ENCODE assay signal across 10 mouse cellular contexts in genomic region chr17:5642918-5643721, GRCm38 (mm10).
DNase-seq lines count a peak whose midpoint lies in the region; ATAC-seq and TF ChIP-seq lines count a peak whose summit lies in the region.
"Had no signal": no experiment of that assay in that cellular context is flagged by ENCODE, and none has a peak within 500 bp of the region (broad histone marks: within the 10 kb centered on the region; RNA-seq: fewer than 3 reads in every experiment).

No protein-coding gene starts in this region.

- TF ChIP-seq EP300 in liver, postnatal 0 days (IDR thresholded peaks at IDR 0.05; ENCODE audit: low read depth): no peak

- no peak for DNase-seq in hindbrain, embryonic 11.5 days (ENCODE audit: low spot score)
- DNase-seq in frontal cortex, adult 2 months (ENCODE audit: extremely low spot score in 1 of 2, low spot score in 1 of 2): peak; percentile 86 to 91
- peak; percentile 68 for DNase-seq in left cerebral cortex, adult 11 months (ENCODE audit: low spot score)
- DNase-seq in retina, postnatal 1 day: peak; percentile 68
- DNase-seq in kidney, adult 11 months: no peak
- no peak for DNase-seq in liver, postnatal 0 days
- DNase-seq: heart, adult 11 months had no signal

- ATAC-seq in hindbrain, embryonic 15.5 days (ENCODE audit: low FRiP score, low read depth): peak; percentile 59
- ATAC-seq in hindbrain, embryonic 11.5 days (ENCODE audit: low FRiP score): no peak
- ATAC-seq in megakaryocyte progenitor cell, adult 5-6 weeks (replicated peaks; ENCODE audit: poor library complexity): no peak
- ATAC-seq in liver, postnatal 0 days: no peak

- 69% methylated on average over 15 of the region's 15 CpGs for WGBS in hindbrain, embryonic 15.5 days
- WGBS in hindbrain, embryonic 11.5 days: 86% methylated on average over 15 of the region's 15 CpGs
- 87% methylated on average over 15 of the region's 15 CpGs for WGBS in liver, postnatal 0 days (ENCODE audit: insufficient replicate concordance)

- H3K4me3 ChIP-seq in hindbrain, embryonic 15.5 days: no peak overlapping the region
- H3K4me3 ChIP-seq in hindbrain, embryonic 11.5 days (ENCODE audit: low read depth, low read length): no peak overlapping the region
- H3K4me3 ChIP-seq in liver, postnatal 0 days (ENCODE audit: low read depth, low read length): no peak overlapping the region
- H3K4me3 ChIP-seq: limb, embryonic 15.5 days had no signal

- no peaks in the 10 kb centered on the region for H3K4me1 ChIP-seq in hindbrain, embryonic 15.5 days (replicated peaks)
- no peaks in the 10 kb centered on the region for H3K4me1 ChIP-seq in hindbrain, embryonic 11.5 days (replicated peaks; ENCODE audit: control insufficient read depth, insufficient read depth, low read length)
- no peaks in the 10 kb centered on the region for H3K4me1 ChIP-seq in liver, postnatal 0 days (ENCODE audit: insufficient read depth)
- H3K4me1 ChIP-seq: limb, embryonic 15.5 days had no signal

- no peak for TF ChIP-seq CTCF in liver, postnatal 0 days (IDR thresholded peaks at IDR 0.05; ENCODE audit: low read depth)

- H3K9me3 ChIP-seq in hindbrain, embryonic 15.5 days: no peaks in the 10 kb centered on the region
- no peaks in the 10 kb centered on the region for H3K9me3 ChIP-seq in hindbrain, embryonic 11.5 days (ENCODE audit: control insufficient read depth, low read length)
- no peaks in the 10 kb centered on the region for H3K9me3 ChIP-seq in liver, postnatal 0 days (ENCODE audit: low read length)
- H3K9me3 ChIP-seq: limb, embryonic 15.5 days had no signal

- peak overlapping the region; percentile 2; the same call in 1 of the 2 replicates for H3K27ac ChIP-seq in hindbrain, embryonic 15.5 days (replicated peaks)
- H3K27ac ChIP-seq in hindbrain, embryonic 11.5 days (ENCODE audit: low read depth, low read length): no peak overlapping the region
- H3K27ac ChIP-seq in liver, postnatal 0 days (ENCODE audit: low read depth): no peak overlapping the region
- H3K27ac ChIP-seq: limb, embryonic 15.5 days had no signal

- no peak overlapping the region for H3K9ac ChIP-seq in hindbrain, embryonic 15.5 days
- H3K9ac ChIP-seq in hindbrain, embryonic 11.5 days (ENCODE audit: low read depth, low read length): no peak overlapping the region
- H3K9ac ChIP-seq in liver, postnatal 0 days (replicated peaks): no peak overlapping the region
- H3K9ac ChIP-seq: limb, embryonic 15.5 days had no signal

- no peaks in the 10 kb centered on the region for H3K27me3 ChIP-seq in hindbrain, embryonic 15.5 days
- no peaks in the 10 kb centered on the region for H3K27me3 ChIP-seq in hindbrain, embryonic 11.5 days (ENCODE audit: control insufficient read depth, insufficient read depth, low read length)
- H3K27me3 ChIP-seq in liver, postnatal 0 days (ENCODE audit: insufficient read depth, low read length): no peaks in the 10 kb centered on the region
- H3K27me3 ChIP-seq: limb, embryonic 15.5 days had no signal

- H3K36me3 ChIP-seq in hindbrain, embryonic 15.5 days: no peaks in the 10 kb centered on the region
- H3K36me3 ChIP-seq in hindbrain, embryonic 11.5 days (ENCODE audit: control insufficient read depth, insufficient read depth, low read length): no peaks in the 10 kb centered on the region
- no peaks in the 10 kb centered on the region for H3K36me3 ChIP-seq in liver, postnatal 0 days (replicated peaks; ENCODE audit: insufficient read depth, low read length)
- H3K36me3 ChIP-seq: limb, embryonic 15.5 days had no signal

- H3K4me2 ChIP-seq in hindbrain, embryonic 15.5 days: no peak overlapping the region
- H3K4me2 ChIP-seq in hindbrain, embryonic 11.5 days (replicated peaks; ENCODE audit: low read depth, low read length): no peak overlapping the region
- no peak overlapping the region for H3K4me2 ChIP-seq in liver, postnatal 0 days (ENCODE audit: low read depth, low read length)
- H3K4me2 ChIP-seq: limb, embryonic 15.5 days had no signal

Comparison
In these comparisons a context has a peak if more than half of its experiments do, and no peak if none do; other contexts are left out.
1. DNase-seq: peak in frontal cortex, adult 2 months (2 of 2), left cerebral cortex, adult 11 months (single experiment) and retina, postnatal 1 day (single experiment); none in hindbrain, embryonic 11.5 days (single experiment), kidney, adult 11 months (single experiment) and liver, postnatal 0 days (single experiment).